Mouse (Mus musculus): ENCODE results near the gene Sh3kbp1.

DNA sequence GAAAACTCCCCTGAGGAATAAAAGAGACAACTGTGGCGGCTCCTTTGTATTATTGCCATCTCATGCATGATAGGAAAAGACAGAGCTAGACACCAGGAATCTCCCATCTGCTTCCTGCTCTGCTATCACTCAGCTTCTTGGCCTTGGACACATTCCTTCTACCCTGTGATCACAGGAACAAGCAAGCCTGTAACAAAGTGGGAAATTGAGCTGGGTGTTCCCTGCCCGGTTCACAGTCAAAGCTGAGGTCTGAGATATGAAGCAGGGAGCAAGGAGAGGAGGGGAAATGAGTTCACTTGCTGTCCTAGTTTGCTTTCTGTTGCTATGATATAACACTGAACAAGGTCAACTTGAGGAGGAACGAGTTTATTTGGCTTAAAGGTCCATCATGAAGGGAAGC lies 301.8 kb downstream of the Sh3kbp1 start:
- TF ChIP-seq EP300 (IDR thresholded peaks at IDR 0.05) (no peak), CTCF (IDR thresholded peaks at IDR 0.05) (no peak)
